Mouse (Mus musculus): ENCODE results near the gene Dpep1. TPM values are rescaled to one million over a fixed set of nuclear protein-coding genes. Genes with fewer than 3 reads are reported as not detected.

Dpep1 gene
- polyA plus RNA-seq, 1 experiment from 2014 or later: 29.4 TPM

DNA sequence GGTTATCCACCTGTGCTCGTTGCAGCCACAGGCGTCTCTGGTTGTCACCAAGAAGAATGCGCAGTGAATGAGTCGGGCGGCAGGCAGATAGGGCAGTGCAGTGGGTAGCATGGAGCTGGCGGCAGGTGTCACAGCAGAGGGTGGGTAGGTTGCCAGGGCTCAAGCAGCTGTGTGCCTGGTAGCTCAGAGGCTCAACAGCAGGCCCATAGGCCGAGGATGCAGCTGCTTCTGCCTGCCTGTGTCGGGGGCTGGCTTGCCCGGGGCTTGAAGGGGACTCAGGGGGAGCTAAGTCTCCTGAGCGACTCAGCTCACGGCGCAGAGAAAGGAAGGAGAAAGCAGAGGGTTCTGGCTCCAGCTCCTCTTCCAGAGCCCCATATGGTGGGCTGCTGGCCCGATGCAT, 47.3 kb downstream of the Dpep1 start:
- DNase-seq (ENCODE audit: low spot score) (no peak), ATAC-seq (replicated peaks; ENCODE audit: low FRiP score, low read depth) (no peak)
- no peaks in the 10 kb centered on the region for H3K36me3 ChIP-seq (ENCODE audit: insufficient read depth, low read length)
- H3K27me3 ChIP-seq (ENCODE audit: insufficient read depth, low read length): no peaks in the 10 kb centered on the region
- TF ChIP-seq CTCF (IDR thresholded peaks at IDR 0.05; ENCODE audit: low read depth): no peak
- 64% methylated on average over 13 of the region's 13 CpGs for WGBS
- H3K4me1 ChIP-seq (replicated peaks; ENCODE audit: insufficient read depth, low read length): peaks cover 12% of the 10 kb centered on the region; the same call in 1 of the 2 replicates
- H3K9me3 ChIP-seq (replicated peaks; ENCODE audit: low read length): no peaks in the 10 kb centered on the region
- H3K4me3 ChIP-seq (replicated peaks; ENCODE audit: low read depth, low read length): no peak overlapping the region
- no peak overlapping the region for H3K27ac ChIP-seq
- no peak overlapping the region for H3K9ac ChIP-seq (ENCODE audit: low read depth, low read length)
- H3K4me2 ChIP-seq (ENCODE audit: low read length): no peak overlapping the region

- Histone ChIP-seq H3K4me2 (ENCODE audit: low read length) (no peak overlapping the region), H3K27ac (no peak overlapping the region), H3K9me3 (replicated peaks; ENCODE audit: low read length) (no peaks in the 10 kb centered on the region), H3K4me3 (replicated peaks; ENCODE audit: low read depth, low read length) (no peak overlapping the region), H3K4me1 (replicated peaks; ENCODE audit: insufficient read depth, low read length) (peaks cover 12% of the 10 kb centered on the region; the same call in 1 of the 2 replicates), H3K36me3 (ENCODE audit: insufficient read depth, low read length) (no peaks in the 10 kb centered on the region), H3K27me3 (ENCODE audit: insufficient read depth, low read length) (no peaks in the 10 kb centered on the region), H3K9ac (ENCODE audit: low read depth, low read length) (no peak overlapping the region)
- DNase-seq (ENCODE audit: low spot score) (no peak), ATAC-seq (replicated peaks; ENCODE audit: low FRiP score, low read depth) (no peak)
- WGBS: 78% methylated on average over 11 of the region's 11 CpGs
- no peak for TF ChIP-seq CTCF (IDR thresholded peaks at IDR 0.05; ENCODE audit: low read depth)
Observed at GRCm38 (mm10) chr8:123233760-123234159, 47.7 kb downstream of the Dpep1 start.

GRCm38 (mm10) chr8:123234918-123235519, 49.0 kb downstream of the Dpep1 start:
- Histone ChIP-seq H3K4me3 (replicated peaks; ENCODE audit: low read depth, low read length) (peak overlapping the region; percentile 68), H3K27me3 (ENCODE audit: insufficient read depth, low read length) (no peaks in the 10 kb centered on the region), H3K27ac (no peak overlapping the region), H3K4me1 (replicated peaks; ENCODE audit: insufficient read depth, low read length) (peaks cover 12% of the 10 kb centered on the region; the same call in 1 of the 2 replicates), H3K9ac (ENCODE audit: low read depth, low read length) (peak overlapping the region; percentile 68; the same call in 1 of the 2 replicates), H3K9me3 (replicated peaks; ENCODE audit: low read length) (no peaks in the 10 kb centered on the region), H3K4me2 (ENCODE audit: low read length) (peak overlapping the region; percentile 95), H3K36me3 (ENCODE audit: insufficient read depth, low read length) (no peaks in the 10 kb centered on the region)
- ATAC-seq (replicated peaks; ENCODE audit: low FRiP score, low read depth) (peak; percentile 5; the same call in 1 of the 2 replicates), DNase-seq (ENCODE audit: low spot score) (peak; percentile 14)
- WGBS: 18% methylated on average over 13 of the region's 13 CpGs
- no peak for TF ChIP-seq CTCF (IDR thresholded peaks at IDR 0.05; ENCODE audit: low read depth)

GRCm38 (mm10) chr8:123235520-123236497, 49.8 kb downstream of the Dpep1 start, which contains the start of gene Spata2l:
Gene Spata2l, minus strand, starts transcription at chr8:123236233.
- no peaks in the 10 kb centered on the region for H3K9me3 ChIP-seq (replicated peaks; ENCODE audit: low read length)
- H3K9ac ChIP-seq (ENCODE audit: low read depth, low read length): peak within 1 kb of the TSS; percentile 68
- H3K4me3 ChIP-seq (replicated peaks; ENCODE audit: low read depth, low read length): peak within 1 kb of the TSS; percentile 68
- peak; percentile 52 for TF ChIP-seq CTCF (IDR thresholded peaks at IDR 0.05; ENCODE audit: low read depth)
- no peaks in the 10 kb centered on the region for H3K36me3 ChIP-seq (ENCODE audit: insufficient read depth, low read length)
- H3K4me1 ChIP-seq (replicated peaks; ENCODE audit: insufficient read depth, low read length): peaks cover 12% of the 10 kb centered on the region; the same call in 1 of the 2 replicates
- H3K27ac ChIP-seq: peak within 1 kb of the TSS; percentile 64; the same call in 1 of the 2 replicates
- DNase-seq (ENCODE audit: low spot score): peak; percentile 93
- WGBS: 1% methylated on average over 57 of the region's 57 CpGs
- H3K27me3 ChIP-seq (ENCODE audit: insufficient read depth, low read length): no peaks in the 10 kb centered on the region
- peak; percentile 87 for ATAC-seq (replicated peaks; ENCODE audit: low FRiP score, low read depth)
- H3K4me2 ChIP-seq (ENCODE audit: low read length): peak within 1 kb of the TSS; percentile 95

GRCm38 (mm10) chr8:123239398-123239797, 53.4 kb downstream of the Dpep1 start:
- Histone ChIP-seq H3K4me1 (replicated peaks; ENCODE audit: insufficient read depth, low read length) (peaks cover 11% of the 10 kb centered on the region; the same call in 1 of the 2 replicates), H3K9ac (ENCODE audit: low read depth, low read length) (no peak overlapping the region), H3K27ac (no peak overlapping the region), H3K9me3 (replicated peaks; ENCODE audit: low read length) (no peaks in the 10 kb centered on the region), H3K4me3 (replicated peaks; ENCODE audit: low read depth, low read length) (no peak overlapping the region), H3K36me3 (ENCODE audit: insufficient read depth, low read length) (peaks cover 9% of the 10 kb centered on the region; the same call in 1 of the 2 replicates), H3K4me2 (ENCODE audit: low read length) (no peak overlapping the region), H3K27me3 (ENCODE audit: insufficient read depth, low read length) (no peaks in the 10 kb centered on the region)
- no peak for TF ChIP-seq CTCF (IDR thresholded peaks at IDR 0.05; ENCODE audit: low read depth)
- DNase-seq (ENCODE audit: low spot score): no peak
- 89% methylated on average over 10 of the region's 10 CpGs for WGBS
- ATAC-seq (replicated peaks; ENCODE audit: low FRiP score, low read depth): no peak
